Mouse (Mus musculus) left cerebral cortex, adult 2 months (tissue): ENCODE data around the gene Cdr2l. TPM values are rescaled to one million over a fixed set of nuclear protein-coding genes. Genes with fewer than 3 reads are reported as not detected.

Source experiments
- DNase-seq, 2 experiments: peaks; one replicate each; pipeline ENCODE4 v3.0.0; 2021 to 2022; ENCODE audit warnings: low spot score in 2 of 2, mixed read lengths in 1 of 2; ENCODE audit errors: extremely low spot score in 1 of 2
- H3K27ac ChIP-seq: fragments of 200-600 bp; 2 replicates; pipeline ENCODE4 v1.8.1; 2022
- H3K4me3 ChIP-seq: fragments of 200-600 bp; 2 replicates; pipeline ENCODE4 v1.8.1; 2022
- CTCF ChIP-seq: fragments of 200-600 bp; IDR thresholded peaks from 2 replicates; pipeline ENCODE4 v1.8.1; 2022; ENCODE audit warnings: antibody characterized with exemption, mild to moderate bottlenecking, moderate library complexity
- intact Hi-C: fragments of 180-260 bp; cut with DNase I; formaldehyde crosslinking; loops from one replicate; pipeline ENCODE4 v1.15.1; 2025
- total RNA-seq, 2 experiments: library from RNA; stranded (reverse); gene quantifications; 2 replicates each; pipeline ENCODE4 v1.2.3; 2021

Gene Cdr2l
- total RNA-seq, 2 experiments from 2014 or later: 25.0 to 26.4 TPM

DNA sequence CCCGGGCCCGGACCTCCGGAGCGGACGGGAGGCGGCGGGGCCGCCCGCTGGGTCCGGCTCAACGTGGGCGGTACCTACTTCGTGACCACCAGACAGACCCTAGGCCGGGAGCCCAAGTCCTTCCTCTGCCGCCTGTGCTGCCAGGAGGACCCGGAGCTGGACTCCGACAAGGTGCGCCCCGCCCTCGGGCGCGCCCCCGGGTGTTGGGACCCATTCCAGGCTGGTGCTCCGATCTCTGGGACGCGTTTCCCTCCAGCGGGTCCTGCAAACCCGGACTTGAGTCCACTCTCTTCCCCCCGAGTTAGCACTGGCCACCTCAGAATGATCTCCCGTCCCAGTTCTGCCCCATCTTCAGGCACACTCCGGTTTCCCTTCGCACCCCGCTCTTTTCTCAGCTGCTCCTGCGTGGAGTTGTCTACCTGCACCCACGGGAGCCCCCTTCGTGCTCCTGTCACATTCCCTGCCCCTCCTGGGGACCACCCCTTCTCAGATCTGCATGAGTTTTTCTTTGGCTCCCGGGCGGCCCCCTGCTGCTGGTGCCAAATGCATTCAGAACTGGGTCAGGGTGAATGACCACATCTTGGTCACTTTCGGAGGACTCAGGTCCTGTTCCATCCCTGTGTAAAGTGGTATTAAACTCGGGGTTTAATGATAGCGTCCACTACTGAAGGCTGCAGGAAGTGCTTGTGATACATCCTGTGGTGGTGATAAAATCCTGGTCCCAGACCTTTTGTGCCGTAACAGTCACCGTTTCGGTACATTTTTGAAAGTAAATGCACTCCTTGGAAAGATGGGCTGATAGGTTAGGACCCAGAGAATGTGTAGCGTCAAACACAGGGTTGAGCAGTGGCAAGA is 38.8 kb downstream of the Cdr2l start:
- peak; percentile 47 to 63 for DNase-seq
- intact Hi-C loops: loop anchor here (2.0 kb wide), 1 partner anchor 54 kb away; the partner anchor contains the start of gene Armc7
- H3K27ac ChIP-seq: peak overlapping the region; percentile 93
- peak overlapping the region; percentile 94 for H3K4me3 ChIP-seq
- no peak; the same call in 1 of the 2 replicates for TF ChIP-seq CTCF

GRCm38 (mm10) chr11:115421328-115421727 is 39.6 kb downstream of the Cdr2l start:
- peak overlapping the region; percentile 93 for H3K27ac ChIP-seq
- H3K4me3 ChIP-seq: peak overlapping the region; percentile 94
- intact Hi-C loops: loop anchor here (2.0 kb wide), 1 partner anchor 53 kb away; the partner anchor contains the start of gene Armc7
- TF ChIP-seq CTCF: no peak
- no peak for DNase-seq

- intact Hi-C loops: loop anchor here (2.0 kb wide), 1 partner anchor 53 kb away; the partner anchor contains the start of gene Armc7
- Histone ChIP-seq H3K4me3 (no peak overlapping the region), H3K27ac (0 out of 2 replicates have a peak overlapping the region, but pooled peaks have one; percentile 26)
- no peak for TF ChIP-seq CTCF
- no peak for DNase-seq
These were observed 40.3 kb downstream of the Cdr2l start for GRCm38 (mm10) chr11:115421972-115422371.

- intact Hi-C loops: no loop called here
- no peak for TF ChIP-seq CTCF
- Histone ChIP-seq H3K27ac (no peak overlapping the region), H3K4me3 (no peak overlapping the region)
- DNase-seq: no peak
These were observed 41.4 kb downstream of the Cdr2l start for GRCm38 (mm10) chr11:115423091-115423490.

- no peak for DNase-seq
- no peak overlapping the region for H3K27ac ChIP-seq
- no peak for TF ChIP-seq CTCF
- intact Hi-C loops: loop anchor here (5.0 kb wide), 1 partner anchor 113 kb away; the partner anchor contains the start of gene Sumo2
- H3K4me3 ChIP-seq: no peak overlapping the region
These were observed 43.0 kb downstream of the Cdr2l start for GRCm38 (mm10) chr11:115424666-115425065.

- H3K27ac ChIP-seq: no peak overlapping the region
- intact Hi-C loops: loop anchor here (5.0 kb wide), 1 partner anchor 112 kb away; the partner anchor contains the start of gene Sumo2
- DNase-seq: no peak
- no peak overlapping the region for H3K4me3 ChIP-seq
- TF ChIP-seq CTCF: no peak
These were observed 44.0 kb downstream of the Cdr2l start for GRCm38 (mm10) chr11:115425671-115426070.

- peak overlapping the region; percentile 1; the same call in 1 of the 2 replicates for H3K4me3 ChIP-seq
- peak; percentile 83 for TF ChIP-seq CTCF
- intact Hi-C loops: loop anchor here (1.0 to 5.0 kb wide), 2 partner anchors 47 to 110 kb away; partner anchors contain the start of gene Sumo2
These were observed 46.0 kb downstream of the Cdr2l start for GRCm38 (mm10) chr11:115427482-115428331.

DNA sequence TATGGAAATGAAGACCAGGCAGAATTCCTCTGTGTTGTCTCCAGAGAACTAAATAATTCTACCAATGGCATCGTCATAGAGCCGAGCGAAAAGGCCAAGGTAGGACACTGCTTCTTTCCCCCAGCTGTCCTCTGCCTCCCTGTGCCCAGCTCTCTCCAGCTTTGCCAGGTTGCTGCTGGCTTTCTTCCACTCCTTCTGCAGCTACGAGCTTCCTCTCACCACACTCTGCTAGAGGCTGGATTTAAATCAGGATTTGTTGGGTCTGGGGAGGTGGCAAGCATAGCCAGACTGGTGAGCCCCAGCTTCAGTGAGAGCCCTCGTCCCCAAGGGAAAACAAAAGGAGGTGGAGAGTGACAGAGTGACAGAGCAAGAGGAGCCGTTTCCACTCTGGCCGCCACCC is 47.6 kb downstream of the Cdr2l start:
- no peak for TF ChIP-seq CTCF
- DNase-seq: no peak
- peak overlapping the region; percentile 68 for H3K27ac ChIP-seq

More at GRCm38 (mm10) chr11:115427482-115428331, 46.0 kb downstream of the Cdr2l start:
- H3K27ac ChIP-seq: peak overlapping the region; percentile 71
- peak; percentile 67 to 69 for DNase-seq

DNA sequence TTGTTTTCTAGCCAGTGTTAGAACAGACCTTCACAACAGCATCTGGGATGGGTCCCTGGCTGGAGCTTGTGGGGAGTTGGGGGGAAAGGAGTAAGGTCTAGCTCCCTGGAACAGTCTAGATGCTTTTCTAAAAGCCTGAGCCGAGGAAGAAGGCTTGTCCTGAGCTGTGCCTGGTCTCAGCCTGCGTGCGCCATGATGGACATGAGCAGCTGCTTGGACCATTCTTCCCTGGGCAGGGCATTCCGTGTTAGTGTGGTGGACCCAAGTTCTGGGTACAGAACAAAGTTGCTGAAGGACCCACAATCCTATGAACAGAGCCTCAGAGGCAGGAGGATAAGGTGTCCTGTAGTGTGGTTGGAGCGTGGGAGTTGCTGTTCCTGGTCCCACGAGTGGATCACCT is 48.8 kb downstream of the Cdr2l start:
- no peak for TF ChIP-seq CTCF

More for the DNA sequence above, 47.6 kb downstream of the Cdr2l start:
- intact Hi-C loops: loop anchor here (5.0 kb wide), 1 partner anchor 108 kb away; the partner anchor contains the start of gene Sumo2
- H3K4me3 ChIP-seq: no peak overlapping the region

DNA sequence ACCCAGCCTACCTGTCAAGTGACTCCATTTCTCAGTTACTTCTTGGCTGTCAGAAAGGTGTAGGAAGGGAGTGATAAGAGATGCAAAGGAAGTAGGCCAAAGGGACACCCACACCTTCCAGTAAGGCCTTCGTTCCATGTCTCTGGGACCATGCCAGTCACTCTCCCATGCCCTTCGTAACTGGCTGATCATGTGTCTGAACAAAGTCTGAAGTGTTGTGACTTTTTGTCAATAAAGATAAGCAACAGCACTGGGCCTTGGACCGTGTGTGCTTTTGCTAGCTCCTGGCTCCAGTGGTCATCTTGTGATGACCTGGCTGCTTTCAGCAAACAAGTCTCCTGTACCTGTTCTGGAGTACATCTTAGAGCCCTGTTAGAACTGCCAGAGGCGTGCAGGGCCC is 51.1 kb downstream of the Cdr2l start:
- no peak overlapping the region for H3K4me3 ChIP-seq
- H3K27ac ChIP-seq: no peak overlapping the region
- DNase-seq: no peak
- no peak for TF ChIP-seq CTCF
- intact Hi-C loops: no loop called here

More for the DNA sequence above, 48.8 kb downstream of the Cdr2l start:
- intact Hi-C loops: no loop called here
- Histone ChIP-seq H3K27ac (no peak overlapping the region), H3K4me3 (no peak overlapping the region)
- no peak for DNase-seq

DNA sequence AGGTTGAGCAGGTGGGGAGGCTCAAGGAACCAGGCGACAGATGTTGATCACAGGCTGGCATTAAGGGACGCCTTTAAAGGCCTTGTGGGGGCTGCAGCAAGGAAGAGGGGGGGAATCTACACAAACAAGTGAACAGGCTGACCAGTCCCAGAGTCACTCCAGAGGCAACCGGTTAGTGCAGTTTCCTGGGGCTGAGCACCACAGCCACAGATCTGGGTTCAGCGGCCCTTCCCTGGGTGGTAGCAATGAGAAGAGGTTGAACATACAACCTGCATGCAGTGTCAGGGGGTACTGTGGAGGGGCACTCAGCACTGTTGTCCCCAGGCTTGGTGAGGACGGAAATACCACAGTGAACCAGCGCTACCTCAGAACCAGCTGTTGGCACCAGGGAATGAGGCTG is 51.6 kb downstream of the Cdr2l start:
- Histone ChIP-seq H3K4me3 (no peak overlapping the region), H3K27ac (no peak overlapping the region)
- DNase-seq: no peak
- intact Hi-C loops: no loop called here
- no peak for TF ChIP-seq CTCF
